Mouse (Mus musculus) adrenal gland, adult 8-10 months (tissue): ENCODE data around the gene Ciapin1. TPM values are rescaled to one million over a fixed set of nuclear protein-coding genes. Genes with fewer than 3 reads are reported as not detected.

Source experiments
- DNase-seq: peaks from one replicate; pipeline ENCODE4 v3.0.0; 2022
- total RNA-seq, 4 experiments: library from RNA; stranded (reverse); gene quantifications; 2 replicates each; pipeline ENCODE4 v1.2.4; 2022

The Ciapin1 gene
- total RNA-seq, 4 experiments from 2014 or later: 67.0 to 99.3 (median 78.5) TPM

- DNase-seq: no peak
These were observed 59.1 kb downstream of the Ciapin1 start for GRCm38 (mm10) chr8:94778895-94779533.

GRCm38 (mm10) chr8:94778473-94778872 is 59.7 kb downstream of the Ciapin1 start:
- DNase-seq: no peak

GRCm38 (mm10) chr8:94778036-94778435 is 60.1 kb downstream of the Ciapin1 start:
- no peak for DNase-seq

- no peak for DNase-seq
These were observed 61.8 kb downstream of the Ciapin1 start for GRCm38 (mm10) chr8:94776346-94776745.

GRCm38 (mm10) chr8:94774601-94775000 is 63.6 kb downstream of the Ciapin1 start:
- no peak for DNase-seq

GRCm38 (mm10) chr8:94773700-94774171 is 64.4 kb downstream of the Ciapin1 start:
- DNase-seq: no peak

GRCm38 (mm10) chr8:94773048-94773447 is 65.1 kb downstream of the Ciapin1 start:
- no peak for DNase-seq

- peak; percentile 85 for DNase-seq
These were observed 66.1 kb downstream of the Ciapin1 start, which contains the start of gene Cx3cl1 for GRCm38 (mm10) chr8:94771941-94772670. Cx3cl1 (plus strand) TSS chr8:94772009.

- DNase-seq: no peak
These were observed 67.2 kb downstream of the Ciapin1 start for GRCm38 (mm10) chr8:94770945-94771344.

Other genes with a start within 250 kb of the Ciapin1 start
- gene Rspry1, start 236.4 kb downstream of the Ciapin1 start, total RNA-seq: 10 to 100 TPM; 20.4 to 30.0 (median 22.5) TPM
- gene Fam192a, start 236.4 kb downstream of the Ciapin1 start, total RNA-seq: 10 to 100 TPM; 35.4 to 45.5 (median 42.4) TPM
- gene Arl2bp, start 171.8 kb downstream of the Ciapin1 start, total RNA-seq: 100 to 1,000 TPM in 1 of 4 experiments, 10 to 100 TPM in 3; 72.0 to 104 (median 88.3) TPM
- gene Pllp, start 142.1 kb downstream of the Ciapin1 start, total RNA-seq: 1 to 10 TPM; 1.1 to 2.2 (median 1.7) TPM
- gene Ccl22, start 92.8 kb downstream of the Ciapin1 start, total RNA-seq: under 1 TPM in 1 of 4 experiments, not detected in 3; 0.59 TPM
- 10 to 100 TPM; 27.2 to 62.7 (median 45.0) TPM for gene Cx3cl1, start 66.3 kb downstream of the Ciapin1 start, total RNA-seq
- gene Ccl17, start 27.9 kb downstream of the Ciapin1 start, total RNA-seq: 1 to 10 TPM in 3 of 4 experiments, under 1 TPM in 1; 0.55 to 4.4 (median 1.7) TPM
- 100 to 1,000 TPM; 145 to 165 (median 158) TPM for gene Coq9, start within 50 bp of the Ciapin1 start, total RNA-seq
- 10 to 100 TPM; 55.9 to 91.6 (median 71.1) TPM for gene Polr2c, start 19.1 kb upstream of the Ciapin1 start, total RNA-seq
- gene Dok4, start 38.0 kb upstream of the Ciapin1 start, total RNA-seq: 10 to 100 TPM in 2 of 4 experiments, 1 to 10 TPM in 2; 6.5 to 13.8 (median 9.8) TPM
- 10 to 100 TPM in 2 of 4 experiments, 1 to 10 TPM in 2; 6.9 to 11.1 (median 8.6) TPM for gene Ccdc102a, start 79.7 kb upstream of the Ciapin1 start, total RNA-seq
- gene Adgrg5, start 85.3 kb upstream of the Ciapin1 start, total RNA-seq: 1 to 10 TPM in 2 of 4 experiments, under 1 TPM in 2; 0.49 to 2.0 (median 0.94) TPM
- 10 to 100 TPM; 14.6 to 60.9 (median 38.3) TPM for gene Adgrg1, start 136.4 kb upstream of the Ciapin1 start, total RNA-seq
- 1 to 10 TPM; 2.2 to 4.1 (median 3.1) TPM for gene Adgrg3, start 179.3 kb upstream of the Ciapin1 start, total RNA-seq
- gene Drc7, start 216.7 kb upstream of the Ciapin1 start, total RNA-seq: not detected
- 10 to 100 TPM; 13.8 to 23.6 (median 16.1) TPM for gene Katnb1, start 242.8 kb upstream of the Ciapin1 start, total RNA-seq